Mouse (Mus musculus) liver, adult 10 weeks (tissue): ENCODE results near the gene Pigb. TPM values are rescaled to one million over a fixed set of nuclear protein-coding genes. Genes with fewer than 3 reads are reported as not detected.

Source experiments
- polyA plus RNA-seq: library from polyadenylated mRNA; stranded (reverse); fragments of 350-450 nt; fragmentation: Illumina TruSeq; extraction: RNeasy Lipid Tissue Mini Kit (QIAGEN cat#74804); gene quantifications from one replicate; pipeline ENCODE4 v1.2.3, GENCODE M21; 2014; ENCODE audit warnings: low read depth, low replicate concordance

The Pigb gene
- 5.9 TPM for polyA plus RNA-seq

GRCm38 (mm10) chr9:73040080-73040479 lies at the start of gene Pigb:
Pigb (minus strand) TSS chr9:73040378.

GRCm38 (mm10) chr9:73044146-73045079 lies 4.2 kb upstream of the Pigb start, which contains the start of gene Rab27a:
Rab27a (plus strand) TSS chr9:73044854.

DNA sequence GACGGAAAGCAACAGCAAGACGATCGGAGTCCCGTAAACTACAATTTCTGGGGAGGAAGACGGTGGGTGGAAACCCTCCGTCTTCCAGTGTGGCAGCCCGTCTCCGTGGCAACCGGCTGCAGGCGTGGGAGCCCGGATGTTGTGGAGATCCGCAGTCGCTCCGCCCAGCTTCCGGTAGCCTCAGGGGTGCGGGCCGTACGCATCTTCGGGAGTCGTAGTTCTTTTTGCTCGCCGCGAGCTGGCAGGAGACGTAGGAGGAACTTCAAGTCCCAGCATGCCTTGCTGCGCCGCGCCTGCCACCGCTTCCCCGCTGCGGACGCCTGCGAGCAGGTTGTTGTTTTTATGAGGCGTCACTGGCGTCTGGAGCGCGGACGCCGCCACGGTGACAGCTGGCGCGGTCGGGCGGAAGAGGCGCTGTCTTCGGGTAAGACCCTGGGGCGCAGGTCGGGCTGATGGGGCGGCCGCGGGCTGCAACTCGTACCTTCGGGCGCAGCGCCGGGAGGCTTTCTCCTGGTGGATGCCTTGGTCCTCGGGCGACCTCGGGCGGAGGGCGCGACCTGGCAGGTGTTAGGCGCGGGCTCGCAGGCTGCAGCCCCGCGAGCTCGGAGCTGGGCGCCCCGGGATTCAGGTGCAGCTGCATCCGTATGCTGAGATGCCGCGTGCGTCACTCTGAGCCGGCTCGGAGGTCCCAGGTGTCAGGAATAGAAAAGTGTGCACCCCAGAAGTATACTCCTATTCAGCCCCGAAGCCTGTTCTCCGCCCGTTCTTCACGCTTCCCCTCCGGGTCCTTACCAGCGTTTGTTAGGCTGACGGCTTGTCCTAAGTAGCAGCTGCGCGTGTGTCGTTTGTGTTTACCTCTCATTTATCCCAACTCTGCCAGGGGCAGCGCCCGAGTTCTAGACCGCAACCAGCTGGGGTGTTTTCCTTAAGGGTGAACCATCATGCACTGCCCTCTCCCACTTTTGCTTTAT lies 54.6 kb downstream of the Pigb start, which contains the start of the genes Ccpg1os and Ccpg1:
Gene Ccpg1os, minus strand, starts transcription at position 133 of the 971 bp plus-strand sequence.
Gene Ccpg1, plus strand, starts transcription at position 180 of the 971 bp plus-strand sequence.

DNA sequence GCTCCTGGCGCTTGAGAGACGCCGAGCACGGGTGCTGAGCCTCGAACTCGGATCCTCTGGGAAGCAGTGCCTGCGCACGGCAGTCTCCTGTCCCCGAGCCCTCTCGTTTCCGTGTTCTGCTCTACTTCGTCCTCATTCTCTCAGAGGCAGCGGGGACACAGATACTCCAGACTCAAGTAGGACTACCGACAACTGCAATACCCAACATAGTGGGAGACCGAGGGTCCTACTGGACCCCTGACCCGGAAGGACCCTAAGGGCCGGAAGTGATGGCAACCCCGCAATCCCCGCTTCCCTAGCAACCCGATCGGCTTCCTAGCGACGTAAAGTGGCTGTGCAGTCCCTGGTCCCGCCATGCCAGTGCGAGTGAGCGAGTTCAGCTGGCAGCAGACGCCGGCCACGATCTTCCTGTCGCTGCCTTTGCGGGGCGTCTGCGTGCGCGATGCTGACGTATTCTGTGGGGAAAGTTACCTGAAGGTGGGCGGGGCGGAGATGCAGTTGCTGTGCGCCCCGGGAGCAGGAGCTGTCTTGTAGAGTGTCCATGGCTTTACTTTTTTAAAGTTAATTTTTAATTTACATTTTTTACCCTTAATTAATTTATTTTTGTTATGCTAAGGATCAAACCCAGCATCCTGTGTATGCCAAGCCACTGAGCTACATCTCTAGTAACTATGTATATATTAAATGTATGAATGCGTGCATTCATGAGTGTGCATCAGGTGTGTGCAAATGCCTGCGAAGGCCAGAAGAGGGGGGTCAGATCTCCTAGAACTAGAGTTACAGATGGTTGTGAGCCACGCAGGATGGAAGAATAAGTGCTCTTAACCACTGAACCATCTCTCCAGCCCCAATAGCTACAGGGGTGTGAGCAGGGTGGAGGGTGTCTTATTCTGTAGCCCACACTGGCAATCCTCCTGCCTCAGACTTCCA lies 81.4 kb downstream of the Pigb start, which contains the start of the genes Dyx1c1 and Gm44503:
Gene Dyx1c1, plus strand, starts transcription at position 265 of the 930 bp plus-strand sequence.
Gene Gm44503, plus strand, starts transcription at position 332 of the 930 bp plus-strand sequence.

Other genes starting within 250 kb of the Pigb start
- not detected for gene Prtg, start 233.5 kb downstream of the Pigb start, polyA plus RNA-seq
- gene Pygo1, start 114.7 kb downstream of the Pigb start, polyA plus RNA-seq = 0.45 TPM
- gene Dyx1c1, start 81.6 kb downstream of the Pigb start, polyA plus RNA-seq = not detected
- 0.34 TPM for gene Gm44503, start 81.5 kb downstream of the Pigb start, polyA plus RNA-seq
- 12.3 TPM for gene Ccpg1os, start 55.0 kb downstream of the Pigb start, polyA plus RNA-seq
- 66.6 TPM for gene Ccpg1, start 54.9 kb downstream of the Pigb start, polyA plus RNA-seq
- gene Rab27a, start 4.5 kb upstream of the Pigb start, polyA plus RNA-seq = 2.5 TPM
- not detected for gene Khdc3, start 61.5 kb upstream of the Pigb start, polyA plus RNA-seq
- gene Gm20509, start 62.1 kb upstream of the Pigb start, polyA plus RNA-seq = not detected
- 27.3 TPM for gene Rsl24d1, start 73.0 kb upstream of the Pigb start, polyA plus RNA-seq